Mouse (Mus musculus): ENCODE measurements around the gene Eno1. TPM values are rescaled to one million over a fixed set of nuclear protein-coding genes. Genes with fewer than 3 reads are reported as not detected.
"Not testable (repeated sequence)": the region's sequence is repeated elsewhere in the genome, so short reads cannot be mapped to it uniquely, and the experiment has no call there.

The Eno1 gene
- polyA plus RNA-seq, 1 experiment from 2014 or later, result 3,103 TPM

DNA sequence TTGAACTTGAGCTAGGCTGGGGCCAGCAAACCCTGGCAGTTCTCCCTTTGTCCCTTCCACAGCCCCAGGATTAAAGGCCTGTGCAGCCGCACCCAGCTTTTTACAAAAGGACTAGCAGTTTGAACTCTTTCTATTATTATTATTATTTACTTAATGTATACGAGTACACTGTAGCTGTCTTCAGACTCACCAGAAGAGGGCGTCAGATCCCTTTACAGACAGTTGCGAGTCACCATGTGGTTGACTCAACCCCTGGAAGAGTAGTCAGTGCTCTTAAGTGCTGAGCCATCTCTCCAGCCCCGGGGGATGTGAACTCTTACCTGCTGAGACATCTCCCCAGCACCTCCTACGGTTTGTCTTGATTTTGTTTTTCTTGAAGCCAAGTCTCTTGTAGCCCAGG lies 24.2 kb downstream of the Eno1 start:
- H3K4me3 ChIP-seq, result no peak overlapping the region
- DNase-seq (ENCODE audit: low spot score), result no peak
- no peaks in the 10 kb centered on the region for H3K9me3 ChIP-seq (replicated peaks)
- no peak overlapping the region for H3K27ac ChIP-seq
- H3K4me1 ChIP-seq, result peaks cover 19% of the 10 kb centered on the region
- peaks cover 20% of the 10 kb centered on the region for H3K36me3 ChIP-seq
- 41% methylated on average over 6 of the region's 6 CpGs for WGBS
- H3K27me3 ChIP-seq (ENCODE audit: low read depth, poor library complexity, severe bottlenecking), result no peaks in the 10 kb centered on the region

DNA sequence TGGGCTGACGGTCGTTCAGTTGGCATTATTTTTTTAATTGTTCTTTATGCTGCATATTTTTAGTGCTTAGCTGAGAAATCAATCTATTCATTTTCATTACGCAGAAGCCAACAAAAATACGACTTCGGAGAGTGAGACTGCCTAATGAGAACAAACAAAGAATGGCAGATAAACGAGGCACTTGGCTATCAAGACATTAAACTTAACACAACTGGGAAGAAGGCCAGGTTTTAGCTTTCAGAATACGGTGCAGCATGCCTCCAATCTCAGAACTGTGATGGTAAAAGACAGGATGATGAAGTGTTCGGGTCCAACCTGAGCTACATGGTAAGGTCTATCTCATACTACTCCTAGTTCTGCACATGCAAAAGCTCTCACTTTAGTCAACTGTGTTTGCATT lies 25.8 kb downstream of the Eno1 start:
- no peak overlapping the region for H3K4me3 ChIP-seq
- no peaks in the 10 kb centered on the region for H3K9me3 ChIP-seq (replicated peaks)
- no peak overlapping the region for H3K27ac ChIP-seq
- peaks cover 19% of the 10 kb centered on the region for H3K4me1 ChIP-seq
- no peaks in the 10 kb centered on the region for H3K27me3 ChIP-seq (ENCODE audit: low read depth, poor library complexity, severe bottlenecking)
- WGBS, result 93% methylated on average over 8 of the region's 8 CpGs
- H3K36me3 ChIP-seq, result peaks cover 17% of the 10 kb centered on the region
- no peak for DNase-seq (ENCODE audit: low spot score)

DNA sequence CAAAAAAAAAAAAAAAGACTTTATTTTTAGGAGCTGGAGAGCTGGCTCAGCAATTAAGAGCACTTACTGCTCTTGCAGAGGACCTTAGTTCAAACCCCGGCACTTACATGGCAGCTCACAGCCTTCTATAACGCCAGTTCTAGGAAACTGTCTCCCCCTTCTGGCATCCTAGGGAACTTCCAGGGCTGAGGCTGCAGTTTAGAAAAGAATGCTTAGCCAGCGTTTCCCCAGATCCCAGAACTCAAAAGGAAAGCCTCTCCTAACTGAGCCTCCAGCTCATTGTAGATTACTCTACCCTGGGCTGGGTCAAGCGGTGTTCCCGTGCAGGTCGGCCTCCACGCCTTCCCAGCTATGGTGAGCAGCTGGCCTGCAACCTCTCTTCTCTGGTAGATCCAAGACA lies 28.4 kb downstream of the Eno1 start:
- H3K9me3 ChIP-seq (replicated peaks), result no peaks in the 10 kb centered on the region
- 54% methylated on average over 7 of the region's 7 CpGs for WGBS
- 0 out of 2 replicates have a peak overlapping the region, but pooled peaks have one; percentile 0 for H3K27ac ChIP-seq
- H3K27me3 ChIP-seq (ENCODE audit: low read depth, poor library complexity, severe bottlenecking), result no peaks in the 10 kb centered on the region
- H3K36me3 ChIP-seq, result peaks cover 20% of the 10 kb centered on the region
- no peak overlapping the region for H3K4me3 ChIP-seq
- DNase-seq (ENCODE audit: low spot score), result no peak
- peaks cover 19% of the 10 kb centered on the region for H3K4me1 ChIP-seq

DNA sequence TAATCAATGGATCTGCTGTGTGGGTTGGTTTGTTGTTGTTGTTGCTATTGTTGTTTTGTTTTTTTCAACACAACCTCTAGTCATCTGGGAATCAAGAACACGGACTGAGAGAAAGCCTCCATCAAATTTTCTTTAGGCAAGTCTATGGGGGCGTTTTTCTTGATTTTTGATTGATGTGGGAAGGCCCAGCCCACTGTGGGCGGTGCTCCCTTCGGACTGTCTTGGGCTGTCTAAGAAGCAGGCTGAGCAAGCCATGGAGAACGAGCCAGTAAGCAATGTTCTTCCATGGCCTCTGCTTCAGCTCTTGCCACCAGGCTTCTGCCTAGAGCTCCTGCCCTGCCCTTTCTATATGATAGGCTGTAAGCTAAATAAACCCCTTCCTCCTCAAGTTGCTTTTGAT lies 28.9 kb downstream of the Eno1 start:
- Histone ChIP-seq H3K36me3 (peaks cover 20% of the 10 kb centered on the region), H3K4me1 (peaks cover 24% of the 10 kb centered on the region), H3K9me3 (replicated peaks) (no peaks in the 10 kb centered on the region), H3K27me3 (ENCODE audit: low read depth, poor library complexity, severe bottlenecking) (no peaks in the 10 kb centered on the region), H3K4me3 (no peak overlapping the region), H3K27ac (no peak overlapping the region)
- WGBS, result 73% methylated on average over 5 of the region's 5 CpGs
- DNase-seq (ENCODE audit: low spot score), result no peak

DNA sequence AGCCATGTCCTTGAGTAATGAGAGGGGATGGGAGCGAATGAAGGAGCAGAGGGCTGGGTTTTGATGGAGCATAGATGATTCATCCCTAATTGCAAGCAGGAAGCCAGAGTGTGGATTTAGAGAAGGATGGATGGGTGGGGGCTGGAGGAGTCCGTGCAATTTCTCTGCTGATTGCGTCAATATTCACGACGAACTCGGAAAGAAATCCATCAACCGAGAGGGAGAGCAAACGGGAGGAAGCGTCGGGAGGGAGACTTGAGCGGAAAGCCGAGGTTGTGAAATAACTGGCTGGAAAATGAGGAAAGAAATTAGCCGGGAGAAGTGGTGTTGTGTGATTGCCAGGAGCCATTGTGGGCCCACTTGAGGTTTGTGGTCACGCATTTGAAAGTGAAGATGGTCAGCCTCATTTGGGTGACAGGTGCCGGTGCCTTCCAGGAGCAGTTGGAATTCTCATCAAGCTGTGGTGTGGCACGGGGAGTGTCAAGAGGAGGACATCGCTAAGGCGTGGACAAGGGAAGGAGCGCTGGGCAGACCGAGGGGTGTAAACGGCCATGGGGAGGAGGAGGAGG lies 30.2 kb downstream of the Eno1 start:
- whole genome bisulfite sequencing, result 77% methylated on average over 21 of the region's 21 CpGs
- DNase-seq (ENCODE audit: low spot score), result no peak
- peaks cover 25% of the 10 kb centered on the region for H3K4me1 ChIP-seq
- no peaks in the 10 kb centered on the region for H3K27me3 ChIP-seq (ENCODE audit: low read depth, poor library complexity, severe bottlenecking)
- H3K4me3 ChIP-seq, result no peak overlapping the region
- peaks cover 20% of the 10 kb centered on the region for H3K36me3 ChIP-seq
- no peaks in the 10 kb centered on the region for H3K9me3 ChIP-seq (replicated peaks)
- H3K27ac ChIP-seq, result no peak overlapping the region

DNA sequence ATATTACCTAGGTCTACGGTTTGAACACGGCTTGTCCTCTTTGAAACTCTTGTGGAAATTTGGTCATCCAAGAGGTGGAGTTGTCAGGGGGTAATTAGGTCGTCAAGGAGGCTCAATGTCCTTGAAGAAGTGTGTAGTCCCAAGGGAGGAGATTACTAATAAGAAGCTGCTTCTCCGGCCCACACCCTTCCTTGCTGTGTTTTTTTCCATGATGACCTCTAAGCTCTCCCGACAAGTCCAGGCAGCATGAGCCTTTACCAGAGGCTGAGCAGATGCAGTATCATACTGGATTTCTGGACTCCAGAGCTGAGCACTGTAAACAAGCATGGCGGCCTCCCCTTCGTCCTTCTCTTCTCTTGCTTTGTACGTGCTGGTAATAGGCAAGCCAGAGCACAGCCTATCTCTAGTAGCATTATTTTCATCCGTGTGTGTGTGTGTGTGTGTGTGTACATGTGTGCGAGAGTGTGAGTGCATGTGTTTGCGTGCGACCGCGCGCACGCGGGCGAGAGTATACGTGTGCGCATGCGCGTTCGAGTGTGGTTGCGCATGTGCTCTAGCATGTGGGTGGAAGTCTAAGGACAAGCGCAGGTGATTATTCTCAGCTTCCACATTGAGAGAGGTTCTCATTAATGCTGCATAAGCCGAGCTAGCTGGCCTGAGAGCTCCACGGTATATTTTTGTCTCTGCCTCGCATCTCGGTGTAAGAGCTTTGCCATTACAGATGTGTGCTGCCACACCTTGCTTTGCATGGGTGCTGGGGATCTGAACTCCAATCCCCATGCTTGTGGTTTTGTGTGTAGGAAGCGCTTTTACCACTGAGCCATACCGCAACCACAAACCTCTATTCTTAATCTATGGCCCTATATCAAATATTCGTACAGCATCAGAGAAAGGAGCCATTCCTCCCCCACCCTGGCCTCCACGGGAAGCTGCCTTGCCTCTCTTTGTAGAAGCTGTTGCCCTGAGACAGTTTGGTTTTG lies 32.4 kb downstream of the Eno1 start:
- Histone ChIP-seq H3K4me3 (no peak overlapping the region), H3K9me3 (replicated peaks) (no peaks in the 10 kb centered on the region), H3K36me3 (0 out of 2 replicates have a peak, but pooled peaks cover 6% of the 10 kb centered on the region), H3K27me3 (ENCODE audit: low read depth, poor library complexity, severe bottlenecking) (no peaks in the 10 kb centered on the region), H3K4me1 (peaks cover 40% of the 10 kb centered on the region), H3K27ac (peak overlapping the region; percentile 47; the same call in 1 of the 2 replicates)
- 86% methylated on average over 33 of the region's 33 CpGs for WGBS
- no peak for DNase-seq (ENCODE audit: low spot score)

DNA sequence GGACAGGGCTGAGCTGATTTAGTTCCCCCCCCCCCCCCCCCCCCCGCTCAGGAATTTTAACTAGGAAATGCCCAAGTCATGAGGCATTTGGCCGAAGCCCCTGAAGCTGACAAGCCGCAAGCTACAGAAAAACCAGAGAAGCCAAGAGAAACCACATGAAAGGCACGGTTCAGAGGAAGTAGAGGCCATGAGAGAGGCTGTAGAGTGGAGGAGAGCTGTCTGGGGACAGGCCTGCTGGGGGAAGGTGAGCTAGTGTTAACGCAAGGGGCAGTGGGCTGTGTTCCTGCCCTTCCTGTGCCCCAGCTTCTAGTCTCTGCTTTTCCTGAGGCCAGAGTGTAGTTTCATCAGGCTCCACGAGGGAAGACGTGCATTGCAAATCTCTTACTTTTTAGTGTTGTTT lies 33.2 kb downstream of the Eno1 start:
- Histone ChIP-seq H3K27ac (peak overlapping the region; percentile 47), H3K36me3 (0 out of 2 replicates have a peak, but pooled peaks cover 6% of the 10 kb centered on the region), H3K27me3 (ENCODE audit: low read depth, poor library complexity, severe bottlenecking) (no peaks in the 10 kb centered on the region), H3K4me3 (no peak overlapping the region), H3K4me1 (peaks cover 37% of the 10 kb centered on the region), H3K9me3 (replicated peaks) (no peaks in the 10 kb centered on the region)
- DNase-seq (ENCODE audit: low spot score), result no peak
- WGBS, result 31% methylated on average over 7 of the region's 7 CpGs

DNA sequence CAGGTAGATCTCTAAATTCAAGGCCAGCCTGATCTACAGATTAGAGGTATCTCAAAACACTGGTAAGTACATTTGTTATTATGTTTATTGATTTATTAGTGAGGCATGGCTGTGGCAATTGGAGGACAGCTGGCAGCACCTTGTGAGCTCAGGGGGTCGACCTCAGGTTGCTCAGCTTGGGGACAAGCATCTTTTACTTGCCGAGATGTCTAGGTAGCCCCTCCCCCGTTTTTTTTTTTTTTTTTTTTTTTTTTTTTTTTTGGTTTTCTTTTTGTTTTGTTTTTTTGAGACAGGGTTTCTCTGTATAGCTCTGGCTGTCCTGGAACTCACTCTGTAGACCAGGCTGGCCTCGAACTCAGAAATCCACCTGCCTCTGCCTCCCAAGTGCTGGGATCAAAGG lies 34.2 kb downstream of the Eno1 start:
- WGBS, result 77% methylated on average over 4 of the region's 4 CpGs
- not testable (repeated sequence) for H3K36me3 ChIP-seq; H3K27ac ChIP-seq; DNase-seq (ENCODE audit: low spot score); H3K4me3 ChIP-seq; H3K27me3 ChIP-seq (ENCODE audit: low read depth, poor library complexity, severe bottlenecking); H3K9me3 ChIP-seq (replicated peaks)
- peaks cover 37% of the 10 kb centered on the region for H3K4me1 ChIP-seq

DNA sequence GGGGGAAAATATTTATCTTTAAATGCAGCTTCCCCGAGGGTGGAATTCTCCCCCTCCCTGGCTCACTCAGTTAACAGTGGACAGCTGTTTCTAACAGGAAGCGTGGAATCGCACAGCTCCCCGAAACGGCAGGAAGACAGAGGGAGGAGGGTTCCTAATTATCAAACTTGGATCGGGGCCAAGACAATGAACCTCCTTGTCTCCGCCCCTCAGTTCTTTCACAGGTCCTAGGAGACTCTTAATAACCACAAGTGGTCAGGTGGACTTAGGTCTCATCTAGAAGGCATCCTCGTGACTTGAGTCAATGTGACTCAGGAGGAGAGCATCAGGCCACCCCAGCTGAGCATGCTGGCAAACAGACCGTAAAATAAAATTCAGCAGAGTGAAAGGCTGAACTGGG lies 36.2 kb downstream of the Eno1 start:
- 0 out of 2 replicates have a peak, but pooled peaks cover 2% of the 10 kb centered on the region for H3K36me3 ChIP-seq
- WGBS, result 32% methylated on average over 9 of the region's 9 CpGs
- no peak for DNase-seq (ENCODE audit: low spot score)
- H3K27ac ChIP-seq, result peak overlapping the region; percentile 27
- peaks cover 37% of the 10 kb centered on the region for H3K4me1 ChIP-seq
- H3K9me3 ChIP-seq (replicated peaks), result no peaks in the 10 kb centered on the region
- H3K27me3 ChIP-seq (ENCODE audit: low read depth, poor library complexity, severe bottlenecking), result no peaks in the 10 kb centered on the region
- no peak overlapping the region; the same call in 1 of the 2 replicates for H3K4me3 ChIP-seq

DNA sequence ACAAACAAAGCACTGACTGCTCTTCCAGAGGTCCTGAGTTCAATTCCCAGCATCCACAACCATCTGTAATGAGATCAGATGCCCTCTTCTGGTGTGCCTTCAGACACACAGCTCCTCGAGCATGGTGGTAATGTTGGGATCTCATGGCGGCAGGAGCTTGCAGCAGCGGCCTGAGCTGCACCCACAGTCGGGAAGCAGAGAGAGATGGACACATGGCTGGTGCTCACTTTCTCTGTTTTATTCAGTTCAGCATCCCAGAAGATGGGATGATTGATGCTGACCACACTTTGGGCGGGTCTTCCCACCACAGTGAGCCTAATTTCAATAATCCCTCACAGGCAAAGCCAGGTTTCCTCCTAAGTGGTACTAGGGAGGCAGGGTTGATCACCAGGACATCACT lies 39.0 kb downstream of the Eno1 start:
- Histone ChIP-seq H3K27me3 (ENCODE audit: low read depth, poor library complexity, severe bottlenecking) (no peaks in the 10 kb centered on the region), H3K4me1 (peaks cover 22% of the 10 kb centered on the region), H3K27ac (no peak overlapping the region), H3K36me3 (no peaks in the 10 kb centered on the region), H3K4me3 (no peak overlapping the region), H3K9me3 (replicated peaks) (no peaks in the 10 kb centered on the region)
- DNase-seq (ENCODE audit: low spot score), result no peak
- 84% methylated on average over 5 of the region's 5 CpGs for WGBS

DNA sequence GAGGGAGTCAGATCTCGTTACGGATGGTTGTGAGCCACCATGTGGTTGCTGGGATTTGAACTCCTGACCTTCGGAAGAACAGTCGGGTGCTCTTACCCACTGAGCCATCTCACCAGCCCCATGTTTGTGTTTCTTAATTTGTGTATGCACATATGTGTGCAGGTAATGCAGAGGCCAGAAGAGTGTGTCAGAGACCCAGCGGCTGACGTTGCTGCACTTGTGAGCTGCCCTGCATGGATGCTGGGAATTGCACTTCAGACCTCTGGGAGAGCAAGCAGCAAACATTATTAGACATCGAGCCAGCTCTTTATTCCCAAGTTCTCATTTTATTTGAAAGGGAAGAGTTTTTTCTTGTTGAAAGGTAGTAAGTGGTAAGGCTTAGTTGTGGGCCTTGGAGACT lies 42.8 kb downstream of the Eno1 start:
- not testable (repeated sequence) for H3K36me3 ChIP-seq; H3K9me3 ChIP-seq (replicated peaks); H3K4me3 ChIP-seq; DNase-seq (ENCODE audit: low spot score); H3K27ac ChIP-seq; H3K27me3 ChIP-seq (ENCODE audit: low read depth, poor library complexity, severe bottlenecking)
- H3K4me1 ChIP-seq, result peaks cover 24% of the 10 kb centered on the region
- WGBS, result 84% methylated on average over 7 of the region's 7 CpGs

DNA sequence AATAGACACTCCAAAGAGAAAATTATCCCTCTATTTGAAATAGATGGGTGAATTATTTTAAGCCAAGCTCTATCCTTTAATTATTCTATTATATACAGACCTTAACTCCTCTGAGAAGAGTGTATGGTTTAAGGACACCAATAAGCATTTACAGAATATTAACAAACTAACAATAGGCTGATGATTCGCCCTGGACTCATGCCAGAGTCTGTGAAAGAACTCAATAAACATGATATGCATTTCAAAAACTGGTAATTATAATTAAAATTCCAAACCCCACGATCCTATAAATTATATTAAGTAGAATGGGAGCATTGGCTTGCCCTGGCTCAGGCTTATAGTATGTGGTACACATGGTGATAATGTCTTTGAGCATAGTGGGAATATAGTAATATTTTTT lies 43.5 kb downstream of the Eno1 start:
- Histone ChIP-seq H3K4me1 (peaks cover 26% of the 10 kb centered on the region), H3K27ac (peak overlapping the region; percentile 98), H3K4me3 (no peak overlapping the region), H3K27me3 (ENCODE audit: low read depth, poor library complexity, severe bottlenecking) (no peaks in the 10 kb centered on the region), H3K9me3 (replicated peaks) (no peaks in the 10 kb centered on the region), H3K36me3 (no peaks in the 10 kb centered on the region)
- WGBS, result 84% methylated on average over 2 of the region's 2 CpGs
- DNase-seq (ENCODE audit: low spot score), result no peak

DNA sequence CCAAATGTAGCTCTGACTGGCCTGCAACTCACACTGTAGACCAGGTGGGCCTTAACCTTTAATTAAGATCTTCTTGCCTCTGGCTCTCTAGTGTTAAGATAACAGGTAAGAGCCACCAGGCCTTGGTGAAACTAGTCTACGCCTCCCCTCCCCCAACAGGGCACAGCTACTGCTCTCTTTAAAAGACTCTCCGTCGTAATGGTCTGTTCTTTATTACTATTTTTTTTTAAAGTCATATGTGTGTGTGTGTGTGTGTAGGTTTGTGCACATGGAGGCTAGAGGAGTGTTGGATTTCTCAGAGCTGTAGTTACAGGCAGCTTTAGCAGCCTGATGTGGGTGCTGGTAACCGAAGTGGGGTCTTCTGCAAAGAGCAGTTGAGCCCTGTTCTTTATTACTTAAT lies 43.9 kb downstream of the Eno1 start:
- 45% methylated on average over 4 of the region's 4 CpGs for WGBS
- no peak for DNase-seq (ENCODE audit: low spot score)

More for the DNA sequence above, 43.9 kb downstream of the Eno1 start:
- Histone ChIP-seq H3K9me3 (replicated peaks) (no peaks in the 10 kb centered on the region), H3K27me3 (ENCODE audit: low read depth, poor library complexity, severe bottlenecking) (no peaks in the 10 kb centered on the region), H3K4me1 (peaks cover 26% of the 10 kb centered on the region), H3K36me3 (no peaks in the 10 kb centered on the region), H3K4me3 (peak overlapping the region; percentile 100), H3K27ac (peak overlapping the region; percentile 98)
